Mouse (Mus musculus): ENCODE data around the gene Cript. TPM values are rescaled to one million over a fixed set of nuclear protein-coding genes. Genes with fewer than 3 reads are reported as not detected.
A peak's percentile ranks its signal among the peaks of the same experiment; 100 is the strongest.
"Not testable (repeated sequence)": the region's sequence is repeated elsewhere in the genome, so short reads cannot be mapped to it uniquely, and the experiment has no call there.

Gene Cript
- polyA plus RNA-seq, 2 experiments from 2014 or later: 93.3 to 104 TPM

- ATAC-seq: no peak
Measured at GRCm38 (mm10) chr17:87050469-87051175, 25.3 kb downstream of the Cript start.

- ATAC-seq: no peak
Measured at GRCm38 (mm10) chr17:87051652-87052051, 26.3 kb downstream of the Cript start.

DNA sequence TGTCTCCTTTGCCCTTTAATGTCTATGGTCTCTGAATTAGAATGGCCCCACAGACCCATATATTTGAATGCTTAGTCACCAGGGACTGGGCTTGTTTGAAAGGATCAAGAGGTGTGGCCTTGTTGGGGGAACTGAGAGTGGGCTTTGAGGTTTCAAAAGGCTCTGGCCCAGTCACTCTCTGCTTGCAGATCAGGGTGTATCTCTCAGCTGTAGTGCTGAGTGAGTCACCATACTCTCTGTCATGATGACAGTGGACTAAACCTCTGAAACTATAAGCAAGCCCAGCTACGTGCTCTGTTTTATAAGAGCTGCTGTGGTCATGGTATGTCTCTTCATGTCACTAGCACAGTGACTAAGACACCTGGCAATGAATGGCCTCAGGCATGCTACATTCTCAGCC is 27.1 kb downstream of the Cript start:
- no peak for ATAC-seq

DNA sequence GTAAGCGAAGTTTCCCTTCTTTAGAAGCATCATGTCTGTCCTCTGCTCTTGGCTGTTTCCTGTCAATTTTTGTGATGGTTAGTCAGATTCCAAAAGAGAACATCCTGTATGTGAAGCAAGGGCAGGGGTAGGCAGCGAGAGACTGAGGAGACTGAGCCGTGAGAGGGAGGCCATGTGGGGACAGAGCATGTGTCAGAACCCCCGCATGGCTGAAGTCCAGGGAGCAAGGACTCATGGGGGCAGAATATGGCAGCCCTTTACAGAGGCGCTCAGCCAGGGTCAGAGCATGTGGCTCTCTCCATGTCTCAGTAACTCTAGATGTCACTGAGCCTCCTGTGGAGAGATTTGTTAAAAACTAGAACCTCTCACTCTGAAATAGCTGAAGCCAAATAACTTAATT is 28.6 kb downstream of the Cript start:
- no peak for ATAC-seq

GRCm38 (mm10) chr17:87055051-87055459 is 29.7 kb downstream of the Cript start:
- ATAC-seq: no peak

- no peak for ATAC-seq
Measured at GRCm38 (mm10) chr17:87055663-87056062, 30.3 kb downstream of the Cript start.

- no peak for ATAC-seq
Measured at GRCm38 (mm10) chr17:87056761-87057160, 31.4 kb downstream of the Cript start.

DNA sequence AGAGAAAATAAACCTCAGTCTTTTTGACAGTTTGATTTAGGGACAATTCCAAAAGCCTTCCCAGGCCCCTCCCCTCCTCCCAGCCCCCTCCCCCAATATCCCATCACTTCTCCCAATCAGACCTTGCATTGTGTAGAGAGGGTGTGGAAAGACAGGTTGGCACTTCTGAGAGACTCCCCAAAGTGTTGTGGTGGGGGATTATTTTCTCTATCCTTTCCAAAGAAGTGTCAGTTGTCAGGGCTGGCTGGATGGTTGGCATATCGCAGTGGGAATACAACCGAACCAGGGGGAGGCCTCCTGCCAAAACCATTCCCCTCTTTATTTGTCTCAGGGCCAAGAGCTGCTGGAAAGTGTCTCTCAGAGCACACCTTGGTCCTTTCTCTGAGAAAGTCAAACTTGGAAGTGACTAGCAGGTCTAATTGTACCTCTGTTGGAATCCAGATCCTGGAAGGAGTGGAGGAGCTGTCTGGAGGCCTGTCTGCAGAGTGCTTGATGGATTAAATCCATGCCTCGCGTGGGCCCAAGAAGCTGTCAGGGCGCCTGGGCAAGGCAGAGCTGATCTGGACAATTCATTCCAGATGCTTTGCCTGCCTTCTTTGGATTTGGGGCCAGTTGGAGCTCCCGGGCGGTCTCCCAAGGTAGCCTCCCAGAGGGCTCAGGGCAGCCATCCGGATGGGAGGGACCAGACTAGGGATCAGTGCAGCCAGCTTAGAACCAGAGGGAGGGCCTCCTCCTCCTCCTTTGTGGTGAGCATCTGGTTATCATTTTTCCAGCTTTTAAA is 32.3 kb downstream of the Cript start:
- no peak for ATAC-seq

GRCm38 (mm10) chr17:87062639-87063038 is 37.3 kb downstream of the Cript start:
- no peak for ATAC-seq

DNA sequence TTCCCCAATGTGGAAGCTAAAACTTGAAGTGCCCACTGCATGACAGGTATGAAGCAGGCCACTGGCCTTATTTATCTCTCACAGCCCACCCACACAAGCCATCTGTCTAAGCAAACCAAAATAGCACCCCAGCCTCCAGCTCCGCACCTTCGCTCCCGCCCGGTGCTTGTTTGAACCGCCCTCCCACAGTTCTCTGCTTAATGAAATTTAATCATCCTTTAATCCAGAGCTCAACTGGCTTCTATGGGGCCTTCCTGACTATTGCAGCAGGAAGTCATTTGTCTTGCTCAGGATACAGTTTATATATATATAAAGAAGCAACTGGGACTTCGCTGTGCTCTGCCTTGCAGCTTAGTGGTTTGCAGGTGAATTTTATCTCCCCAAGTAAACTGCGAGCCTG is 38.1 kb downstream of the Cript start:
- no peak for ATAC-seq

DNA sequence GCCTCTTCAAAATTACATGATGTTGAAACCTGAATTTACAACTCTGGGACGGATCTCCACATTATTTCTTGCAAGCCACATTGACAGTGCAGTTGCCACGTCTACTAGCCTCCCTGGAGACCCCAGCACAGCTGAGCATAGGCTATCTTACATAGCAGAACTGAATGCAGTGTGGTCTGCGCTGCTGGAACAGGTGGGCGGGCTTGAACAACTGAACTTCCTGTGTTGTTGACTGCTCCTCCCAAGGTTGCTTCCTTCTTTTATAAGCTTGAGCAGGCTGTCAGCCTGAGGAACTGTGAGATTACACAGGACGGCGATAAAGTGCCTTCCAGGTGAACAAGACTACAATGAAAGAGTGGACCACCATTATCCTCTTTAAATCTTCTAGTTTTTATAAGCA is 38.6 kb downstream of the Cript start:
- peak; percentile 60 for ATAC-seq

DNA sequence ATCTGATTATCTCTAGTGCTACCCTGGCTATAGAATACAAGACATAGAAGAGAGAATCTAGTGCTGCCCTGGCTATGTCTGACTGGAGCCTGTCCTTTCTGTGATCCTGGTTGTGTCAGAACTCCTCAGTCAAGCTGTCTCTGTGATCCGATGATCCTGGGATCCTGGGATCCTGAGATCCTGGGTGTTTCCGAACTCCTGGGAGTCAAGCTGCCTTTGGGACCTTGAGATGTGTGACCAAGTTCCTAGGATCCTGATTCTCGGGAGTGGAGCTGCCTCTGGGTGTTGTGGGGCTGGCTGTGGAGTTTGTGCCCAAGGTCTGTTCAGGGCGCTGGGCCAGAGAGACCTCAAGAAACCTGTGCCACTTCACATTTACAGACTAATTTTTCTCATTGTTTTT is 43.6 kb downstream of the Cript start:
- no peak for ATAC-seq

- ATAC-seq: not testable (repeated sequence)
Measured at GRCm38 (mm10) chr17:87072183-87072582, 46.8 kb downstream of the Cript start.

DNA sequence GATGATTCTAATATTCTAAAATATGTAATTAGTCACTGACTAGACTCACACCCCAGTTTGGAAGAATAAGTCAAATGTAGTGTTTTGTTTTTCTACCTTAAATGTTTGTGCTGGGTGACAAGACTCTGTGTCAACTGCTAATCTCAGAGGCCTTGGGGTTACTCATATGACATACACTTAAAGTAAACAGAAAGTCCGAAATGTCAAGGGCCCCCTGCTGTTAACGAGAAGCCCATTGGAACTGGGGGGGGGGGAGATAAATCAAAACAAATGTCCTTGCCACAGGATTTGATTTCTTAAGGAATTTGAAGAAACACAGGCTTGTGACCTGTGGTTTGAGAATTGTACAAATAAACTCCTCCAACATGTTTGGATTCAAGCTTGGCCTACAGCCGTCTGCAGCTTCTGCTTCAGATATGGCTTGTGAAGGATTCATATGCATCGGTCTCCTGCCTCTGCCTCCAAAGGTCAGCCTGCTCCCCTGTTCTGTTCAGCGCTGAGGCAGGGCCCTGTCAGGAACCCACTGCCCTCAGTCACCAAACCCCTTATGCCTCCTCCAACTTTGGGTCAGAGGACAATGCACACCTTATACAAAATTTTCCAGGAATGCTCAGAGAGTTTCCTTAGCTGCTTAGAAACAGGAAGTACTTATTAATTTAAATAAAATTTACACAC is 47.6 kb downstream of the Cript start:
- ATAC-seq: no peak

DNA sequence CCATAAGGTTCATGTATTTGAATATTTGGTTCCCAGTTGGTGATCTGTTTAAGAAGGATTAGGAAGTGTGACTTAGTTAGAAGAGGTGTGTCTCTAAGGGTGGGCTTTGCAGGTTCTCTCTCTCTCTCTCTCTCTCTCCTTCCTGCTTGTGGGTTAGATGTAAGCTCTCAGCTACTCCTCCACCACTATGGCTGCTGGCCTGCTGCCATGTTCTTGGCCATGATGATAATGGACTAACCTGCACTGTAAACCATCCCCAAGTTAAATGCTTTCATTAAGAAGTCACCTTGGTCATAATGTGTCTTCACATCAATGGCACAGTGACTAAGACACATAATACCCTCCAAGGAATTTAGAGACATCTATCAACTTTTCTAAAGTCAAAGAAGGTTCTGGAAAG is 48.1 kb downstream of the Cript start:
- no peak for ATAC-seq

GRCm38 (mm10) chr17:87078217-87078616 is 52.9 kb downstream of the Cript start:
- not testable (repeated sequence) for ATAC-seq

DNA sequence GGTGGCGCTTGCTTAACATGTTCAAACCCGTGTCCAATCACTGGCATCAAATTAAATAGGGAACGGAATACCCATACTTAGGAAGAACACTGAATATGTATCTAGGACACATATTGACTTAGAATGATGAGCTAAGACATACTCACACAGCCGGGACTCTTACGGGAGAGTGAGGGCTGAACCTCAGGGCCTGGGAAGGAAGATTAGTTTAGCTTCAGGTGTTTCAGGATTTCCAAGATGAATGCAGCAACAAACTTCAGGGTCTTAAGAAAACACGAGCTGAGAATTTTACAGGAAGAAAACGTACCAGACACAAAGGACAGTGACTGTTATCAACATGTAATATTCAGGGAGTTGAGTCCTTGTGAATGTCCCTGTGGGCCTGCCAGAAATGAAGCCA is 55.4 kb downstream of the Cript start:
- no peak for ATAC-seq

GRCm38 (mm10) chr17:87082547-87082946 is 57.2 kb downstream of the Cript start:
- ATAC-seq: no peak

DNA sequence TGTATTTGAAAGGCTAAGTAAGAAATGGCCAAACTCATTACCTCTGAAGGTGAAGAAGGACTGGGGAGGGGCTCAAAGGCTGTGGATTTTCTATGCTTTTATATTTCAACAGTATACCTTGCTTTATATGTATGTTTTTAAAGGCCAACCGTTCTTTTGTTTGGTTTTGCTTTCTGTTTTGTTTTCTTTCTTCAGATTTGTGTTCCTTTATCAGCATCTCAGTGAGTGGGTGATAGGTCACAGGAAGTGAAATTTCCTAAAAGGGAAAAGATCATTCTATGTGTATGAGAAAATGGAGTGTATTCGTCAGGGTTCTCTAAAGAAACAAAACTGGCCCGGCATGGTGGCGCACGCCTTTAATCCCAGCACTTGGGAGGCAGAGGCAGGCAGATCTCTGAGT is 58.3 kb downstream of the Cript start:
- ATAC-seq: peak; percentile 90
